Mouse (Mus musculus): ENCODE measurements around the gene Wapl. TPM values are rescaled to one million over a fixed set of nuclear protein-coding genes. Genes with fewer than 3 reads are reported as not detected.
A peak's percentile ranks its signal among the peaks of the same experiment; 100 is the strongest.

Wapl gene
- polyA plus RNA-seq, 1 experiment, result 97.6 TPM

- Histone ChIP-seq H3K4me3 (ENCODE audit: insufficient read depth, low read depth, low read length) (no peak overlapping the region), H3K27ac (ENCODE audit: insufficient read depth, low read depth, low read length) (no peak overlapping the region), H3K4me1 (ENCODE audit: control insufficient read depth, insufficient read depth, low read length) (peaks cover 14% of the 10 kb centered on the region)
- 91% methylated on average over 5 of the region's 5 CpGs for WGBS
- no peak for TF ChIP-seq CTCF (IDR thresholded peaks at IDR 0.05; ENCODE audit: insufficient read depth, low read depth, low read length)
- TF ChIP-seq POLR2A (IDR thresholded peaks at IDR 0.05; ENCODE audit: insufficient read depth, low read depth, low read length), result no peak
Observed at GRCm38 (mm10) chr14:34766181-34766580, 92.5 kb downstream of the Wapl start.

- TF ChIP-seq POLR2A (IDR thresholded peaks at IDR 0.05; ENCODE audit: insufficient read depth, low read depth, low read length), result no peak
- TF ChIP-seq CTCF (IDR thresholded peaks at IDR 0.05; ENCODE audit: insufficient read depth, low read depth, low read length), result no peak
- no peak overlapping the region for H3K4me3 ChIP-seq (ENCODE audit: insufficient read depth, low read depth, low read length)
- WGBS, result 4% methylated on average over 10 of the region's 10 CpGs
Observed at GRCm38 (mm10) chr14:34768373-34768772, 94.6 kb downstream of the Wapl start.

GRCm38 (mm10) chr14:34769021-34769566 is 95.4 kb downstream of the Wapl start:
- Histone ChIP-seq H3K4me3 (ENCODE audit: insufficient read depth, low read depth, low read length) (peak overlapping the region; percentile 46), H3K27ac (ENCODE audit: insufficient read depth, low read depth, low read length) (no peak overlapping the region), H3K4me1 (ENCODE audit: control insufficient read depth, insufficient read depth, low read length) (peaks cover 11% of the 10 kb centered on the region)
- under 1% methylated on average over 36 of the region's 36 CpGs for WGBS
- TF ChIP-seq CTCF (IDR thresholded peaks at IDR 0.05; ENCODE audit: insufficient read depth, low read depth, low read length), result peak; percentile 95
- TF ChIP-seq POLR2A (IDR thresholded peaks at IDR 0.05; ENCODE audit: insufficient read depth, low read depth, low read length), result no peak

More at GRCm38 (mm10) chr14:34768373-34768772, 94.6 kb downstream of the Wapl start:
- Histone ChIP-seq H3K27ac (ENCODE audit: insufficient read depth, low read depth, low read length) (no peak overlapping the region), H3K4me1 (ENCODE audit: control insufficient read depth, insufficient read depth, low read length) (peaks cover 14% of the 10 kb centered on the region)

GRCm38 (mm10) chr14:34769567-34770158 is 95.9 kb downstream of the Wapl start:
- TF ChIP-seq POLR2A (IDR thresholded peaks at IDR 0.05; ENCODE audit: insufficient read depth, low read depth, low read length) (no peak), CTCF (IDR thresholded peaks at IDR 0.05; ENCODE audit: insufficient read depth, low read depth, low read length) (no peak)
- peak overlapping the region; percentile 46 for H3K4me3 ChIP-seq (ENCODE audit: insufficient read depth, low read depth, low read length)
- H3K27ac ChIP-seq (ENCODE audit: insufficient read depth, low read depth, low read length), result no peak overlapping the region
- WGBS, result 24% methylated on average over 32 of the region's 32 CpGs
- peaks cover 11% of the 10 kb centered on the region for H3K4me1 ChIP-seq (ENCODE audit: control insufficient read depth, insufficient read depth, low read length)

- H3K4me3 ChIP-seq (ENCODE audit: insufficient read depth, low read depth, low read length), result no peak overlapping the region
- TF ChIP-seq POLR2A (IDR thresholded peaks at IDR 0.05; ENCODE audit: insufficient read depth, low read depth, low read length), result no peak
- TF ChIP-seq CTCF (IDR thresholded peaks at IDR 0.05; ENCODE audit: insufficient read depth, low read depth, low read length), result no peak
- peaks cover 11% of the 10 kb centered on the region for H3K4me1 ChIP-seq (ENCODE audit: control insufficient read depth, insufficient read depth, low read length)
- WGBS, result 90% methylated on average over 6 of the region's 6 CpGs
- H3K27ac ChIP-seq (ENCODE audit: insufficient read depth, low read depth, low read length), result no peak overlapping the region
Observed at GRCm38 (mm10) chr14:34770467-34770866, 96.7 kb downstream of the Wapl start.

- 31% methylated on average over 9 of the region's 9 CpGs for WGBS
- H3K4me1 ChIP-seq (ENCODE audit: control insufficient read depth, insufficient read depth, low read length), result peaks cover 11% of the 10 kb centered on the region
- TF ChIP-seq POLR2A (IDR thresholded peaks at IDR 0.05; ENCODE audit: insufficient read depth, low read depth, low read length) (no peak), CTCF (IDR thresholded peaks at IDR 0.05; ENCODE audit: insufficient read depth, low read depth, low read length) (no peak)
- no peak overlapping the region for H3K27ac ChIP-seq (ENCODE audit: insufficient read depth, low read depth, low read length)
- no peak overlapping the region for H3K4me3 ChIP-seq (ENCODE audit: insufficient read depth, low read depth, low read length)
Observed at GRCm38 (mm10) chr14:34771601-34772000, 97.9 kb downstream of the Wapl start.

GRCm38 (mm10) chr14:34772132-34772531 is 98.4 kb downstream of the Wapl start:
- Histone ChIP-seq H3K27ac (ENCODE audit: insufficient read depth, low read depth, low read length) (no peak overlapping the region), H3K4me3 (ENCODE audit: insufficient read depth, low read depth, low read length) (no peak overlapping the region), H3K4me1 (ENCODE audit: control insufficient read depth, insufficient read depth, low read length) (peaks cover 11% of the 10 kb centered on the region)
- no peak for TF ChIP-seq CTCF (IDR thresholded peaks at IDR 0.05; ENCODE audit: insufficient read depth, low read depth, low read length)
- no peak for TF ChIP-seq POLR2A (IDR thresholded peaks at IDR 0.05; ENCODE audit: insufficient read depth, low read depth, low read length)
- 73% methylated on average over 7 of the region's 7 CpGs for WGBS

- Histone ChIP-seq H3K27ac (ENCODE audit: insufficient read depth, low read depth, low read length) (no peak overlapping the region), H3K4me1 (ENCODE audit: control insufficient read depth, insufficient read depth, low read length) (peaks cover 11% of the 10 kb centered on the region), H3K4me3 (ENCODE audit: insufficient read depth, low read depth, low read length) (no peak overlapping the region)
- 86% methylated on average over 3 of the region's 3 CpGs for WGBS
- no peak for TF ChIP-seq CTCF (IDR thresholded peaks at IDR 0.05; ENCODE audit: insufficient read depth, low read depth, low read length)
- no peak for TF ChIP-seq POLR2A (IDR thresholded peaks at IDR 0.05; ENCODE audit: insufficient read depth, low read depth, low read length)
Observed at GRCm38 (mm10) chr14:34773681-34774080, 100.0 kb downstream of the Wapl start.

GRCm38 (mm10) chr14:34774231-34774630 is 100.5 kb downstream of the Wapl start:
- TF ChIP-seq CTCF (IDR thresholded peaks at IDR 0.05; ENCODE audit: insufficient read depth, low read depth, low read length) (no peak), POLR2A (IDR thresholded peaks at IDR 0.05; ENCODE audit: insufficient read depth, low read depth, low read length) (no peak)
- Histone ChIP-seq H3K4me3 (ENCODE audit: insufficient read depth, low read depth, low read length) (no peak overlapping the region), H3K27ac (ENCODE audit: insufficient read depth, low read depth, low read length) (no peak overlapping the region), H3K4me1 (ENCODE audit: control insufficient read depth, insufficient read depth, low read length) (peaks cover 6% of the 10 kb centered on the region)
- 76% methylated on average over 6 of the region's 6 CpGs for WGBS

All from olfactory bulb, adult 2 months (tissue).